Mouse (Mus musculus) G1E-ER4 (cell line): ENCODE results near the gene Gtf3c2. TPM values are rescaled to one million over a fixed set of nuclear protein-coding genes. Genes with fewer than 3 reads are reported as not detected.

ENCODE experiments used
- GATA1 ChIP-seq: IDR thresholded peaks from one replicate; pipeline ENCODE4 v1.8.0; 2012; ENCODE audit warnings: low read length, inconsistent platforms
- polyA plus RNA-seq: library from polyadenylated mRNA; stranded (reverse); fragments of >175 nt; gene quantifications from 2 replicates; pipeline ENCODE4 v1.2.3, GENCODE M21; 2012

The Gtf3c2 gene
- polyA plus RNA-seq, 1 experiment = 68.0 TPM

- no peak for TF ChIP-seq GATA1
Observed at GRCm38 (mm10) chr5:31200327-31200768, 20.4 kb upstream of the Gtf3c2 start.

GRCm38 (mm10) chr5:31199893-31200292 is 19.9 kb upstream of the Gtf3c2 start:
- TF ChIP-seq GATA1 = no peak

- TF ChIP-seq GATA1 = no peak
Observed at GRCm38 (mm10) chr5:31199321-31199892, 19.5 kb upstream of the Gtf3c2 start.

- TF ChIP-seq GATA1 = no peak
Observed at GRCm38 (mm10) chr5:31198616-31199320, 18.8 kb upstream of the Gtf3c2 start.

GRCm38 (mm10) chr5:31198170-31198569 is 18.2 kb upstream of the Gtf3c2 start:
- no peak for TF ChIP-seq GATA1

- no peak for TF ChIP-seq GATA1
Observed at GRCm38 (mm10) chr5:31197072-31197471, 17.1 kb upstream of the Gtf3c2 start.

GRCm38 (mm10) chr5:31196207-31196606 is 16.3 kb upstream of the Gtf3c2 start:
- no peak for TF ChIP-seq GATA1

GRCm38 (mm10) chr5:31195671-31196070 is 15.7 kb upstream of the Gtf3c2 start:
- no peak for TF ChIP-seq GATA1

GRCm38 (mm10) chr5:31194486-31195485 is 14.8 kb upstream of the Gtf3c2 start:
- no peak for TF ChIP-seq GATA1

- no peak for TF ChIP-seq GATA1
Observed at GRCm38 (mm10) chr5:31193631-31194281, 13.8 kb upstream of the Gtf3c2 start.

GRCm38 (mm10) chr5:31192939-31193630 is 13.1 kb upstream of the Gtf3c2 start, which contains the start of the genes Snx17 and Eif2b4:
Gene Snx17, plus strand, starts transcription at chr5:31193227.
Gene Eif2b4, minus strand, starts transcription at chr5:31193430.
- TF ChIP-seq GATA1 = no peak

- no peak for TF ChIP-seq GATA1
Observed at GRCm38 (mm10) chr5:31192045-31192938, 12.3 kb upstream of the Gtf3c2 start.

GRCm38 (mm10) chr5:31190201-31190600 is 10.3 kb upstream of the Gtf3c2 start:
- no peak for TF ChIP-seq GATA1
